Comparison of ENCODE assay signal across 8 mouse cellular contexts in genomic region chr17:56008356-56009087, GRCm38 (mm10). TPM values are rescaled to one million over a fixed set of nuclear protein-coding genes. Genes with fewer than 3 reads are reported as not detected.
DNase-seq lines count a peak whose midpoint lies in the region; ATAC-seq and TF ChIP-seq lines count a peak whose summit lies in the region.

No protein-coding gene starts in this region.

- no peaks in the 10 kb centered on the region for H3K9me3 ChIP-seq in embryonic facial prominence, embryonic 15.5 days (replicated peaks)
- no peaks in the 10 kb centered on the region for H3K9me3 ChIP-seq in limb, embryonic 14.5 days (ENCODE audit: control insufficient read depth, low read length)
- no peaks in the 10 kb centered on the region for H3K9me3 ChIP-seq in midbrain, postnatal 0 days (ENCODE audit: low read length)

- peaks cover 21% of the 10 kb centered on the region for H3K36me3 ChIP-seq in embryonic facial prominence, embryonic 15.5 days
- peaks cover 20% of the 10 kb centered on the region for H3K36me3 ChIP-seq in limb, embryonic 14.5 days (ENCODE audit: control insufficient read depth, insufficient read depth, low read length)
- H3K36me3 ChIP-seq in midbrain, postnatal 0 days (ENCODE audit: insufficient read depth, low read length) = 0 out of 2 replicates have a peak, but pooled peaks cover 14% of the 10 kb centered on the region

- peak overlapping the region; percentile 99 for H3K4me2 ChIP-seq in embryonic facial prominence, embryonic 15.5 days (replicated peaks)
- peak overlapping the region; percentile 100 for H3K4me2 ChIP-seq in limb, embryonic 14.5 days (replicated peaks; ENCODE audit: low read depth, low read length, severe bottlenecking)
- peak overlapping the region; percentile 96 for H3K4me2 ChIP-seq in midbrain, postnatal 0 days (ENCODE audit: low read depth, low read length, poor library complexity, severe bottlenecking)

- H3K4me3 ChIP-seq in bone marrow, adult 2 months (replicated peaks; ENCODE audit: control insufficient read depth, low read depth, low read length) = peak overlapping the region; percentile 69
- peak overlapping the region; percentile 67 for H3K4me3 ChIP-seq in embryonic facial prominence, embryonic 15.5 days (replicated peaks)
- peak overlapping the region; percentile 82 for H3K4me3 ChIP-seq in limb, embryonic 14.5 days (replicated peaks; ENCODE audit: low read length)
- peak overlapping the region; percentile 66 for H3K4me3 ChIP-seq in midbrain, postnatal 0 days (ENCODE audit: low read depth, low read length)

- peak; percentile 97 for DNase-seq in 416B (ENCODE audit: low read depth)
- DNase-seq in heart, adult 8-10 months (ENCODE audit: low spot score) = peak; percentile 96
- peak; percentile 95 for DNase-seq in kidney, adult 9 months
- DNase-seq in limb, embryonic 14.5 days (ENCODE audit: low spot score) = peak; percentile 99
- peak; percentile 99 for DNase-seq in midbrain, postnatal 0 days (ENCODE audit: low spot score)
- DNase-seq in spleen, postnatal 14 days (ENCODE audit: low spot score in 2 of 2) = peak; percentile 76 to 77

- H3K27ac ChIP-seq in bone marrow, adult 2 months (ENCODE audit: control insufficient read depth, insufficient read depth, low read depth, low read length, poor library complexity) = peak overlapping the region; percentile 59; the same call in 1 of the 2 replicates
- H3K27ac ChIP-seq in embryonic facial prominence, embryonic 15.5 days (replicated peaks) = peak overlapping the region; percentile 90
- peak overlapping the region; percentile 85 for H3K27ac ChIP-seq in limb, embryonic 14.5 days (replicated peaks; ENCODE audit: low read depth, low read length)
- peak overlapping the region; percentile 88 for H3K27ac ChIP-seq in midbrain, postnatal 0 days (ENCODE audit: low read depth, low read length)

- H3K4me1 ChIP-seq in bone marrow, adult 2 months (ENCODE audit: control insufficient read depth, insufficient read depth, low read length) = peaks cover 3% of the 10 kb centered on the region; the same call in 1 of the 2 replicates
- peaks cover 31% of the 10 kb centered on the region for H3K4me1 ChIP-seq in embryonic facial prominence, embryonic 15.5 days
- H3K4me1 ChIP-seq in limb, embryonic 14.5 days (ENCODE audit: control insufficient read depth, insufficient read depth, low read length) = peaks cover 14% of the 10 kb centered on the region
- H3K4me1 ChIP-seq in midbrain, postnatal 0 days (ENCODE audit: insufficient read depth, low read length) = peaks cover 11% of the 10 kb centered on the region

- no peaks in the 10 kb centered on the region for H3K27me3 ChIP-seq in embryonic facial prominence, embryonic 15.5 days
- no peaks in the 10 kb centered on the region for H3K27me3 ChIP-seq in limb, embryonic 14.5 days (ENCODE audit: control insufficient read depth, insufficient read depth, low read length)
- no peaks in the 10 kb centered on the region for H3K27me3 ChIP-seq in midbrain, postnatal 0 days (ENCODE audit: insufficient read depth, low read length)

- no peak for TF ChIP-seq POLR2A in bone marrow, adult 2 months (IDR thresholded peaks at IDR 0.05; ENCODE audit: borderline replicate concordance, control insufficient read depth, low read depth, low read length)
- TF ChIP-seq POLR2A in limb, embryonic 14.5 days (IDR thresholded peaks at IDR 0.05; ENCODE audit: borderline replicate concordance, extremely low read depth, insufficient read depth, insufficient read length) = no peak

- ATAC-seq in embryonic facial prominence, embryonic 15.5 days (ENCODE audit: insufficient number of reproducible peaks, low FRiP score, low TSS enrichment, low read depth) = peak; percentile 93
- ATAC-seq in limb, embryonic 14.5 days (ENCODE audit: low FRiP score, low read depth) = peak; percentile 94
- ATAC-seq in midbrain, postnatal 0 days (ENCODE audit: low FRiP score) = peak; percentile 93

- no peak for TF ChIP-seq CTCF in bone marrow, adult 2 months (IDR thresholded peaks at IDR 0.05; ENCODE audit: control insufficient read depth, insufficient read depth, low read length)
- TF ChIP-seq CTCF in midbrain, postnatal 0 days (IDR thresholded peaks at IDR 0.05) = no peak

- WGBS in bone marrow, adult 2 months = under 1% methylated on average over 21 of the region's 21 CpGs
- WGBS in embryonic facial prominence, embryonic 15.5 days = under 1% methylated on average over 21 of the region's 21 CpGs
- 2% methylated on average over 21 of the region's 21 CpGs for WGBS in limb, embryonic 14.5 days
- 0% methylated on average over 21 of the region's 21 CpGs for WGBS in midbrain, postnatal 0 days

- peak overlapping the region; percentile 31; the same call in 1 of the 2 replicates for H3K9ac ChIP-seq in embryonic facial prominence, embryonic 15.5 days
- H3K9ac ChIP-seq in limb, embryonic 14.5 days (ENCODE audit: low read depth, low read length, severe bottlenecking) = peak overlapping the region; percentile 72
- peak overlapping the region; percentile 72 for H3K9ac ChIP-seq in midbrain, postnatal 0 days (replicated peaks; ENCODE audit: low read length, poor library complexity, severe bottlenecking)

RNA-seq across cellular contexts. Expression of gene Mpnd, which starts 3.0 kb away (rescaled TPM):
- 13.1 and 47.7 TPM in 2 replicates for polyA plus RNA-seq in bone marrow, adult 2 months (2011; ENCODE audit: insufficient read depth, insufficient read length, low replicate concordance, missing spikeins)
- polyA plus RNA-seq in embryonic facial prominence, embryonic 15.5 days (2015; fragmentation: Nextera tagmentation; extraction: Ambion mirVana) = 91.3 and 97.2 TPM in 2 replicates
- 10 to 100 TPM; 78.9 to 90.4 (median 87.1) TPM for total RNA-seq in heart, adult 8-10 months (2022)
- polyA plus RNA-seq in limb, embryonic 14.5 days (2012; rRNA removed) = 118 and 148 TPM in 2 replicates
- 101 and 114 TPM in 2 replicates for polyA plus RNA-seq in limb, embryonic 14.5 days (2014; fragmentation: Nextera tagmentation; extraction: Ambion mirVana)
- total RNA-seq in midbrain, postnatal 0 days (2014; rRNA removed) = 145 and 293 TPM in 2 replicates
- polyA plus RNA-seq in midbrain, postnatal 0 days (2015; fragmentation: Nextera tagmentation; extraction: Ambion mirVana) = 91.6 and 99.2 TPM in 2 replicates

RNA-seq across cellular contexts. Expression of gene Stap2, which starts 3.1 kb away (rescaled TPM):
- polyA plus RNA-seq in bone marrow, adult 2 months (2011; ENCODE audit: insufficient read depth, insufficient read length, low replicate concordance, missing spikeins) = 3.9 and 10.6 TPM in 2 replicates
- 23.6 and 24.5 TPM in 2 replicates for polyA plus RNA-seq in embryonic facial prominence, embryonic 15.5 days (2015; fragmentation: Nextera tagmentation; extraction: Ambion mirVana)
- 10 to 100 TPM; 11.8 to 17.5 (median 14.4) TPM for total RNA-seq in heart, adult 8-10 months (2022)
- 14.7 TPM in 2 replicates for polyA plus RNA-seq in limb, embryonic 14.5 days (2012; rRNA removed)
- 14.4 and 18.7 TPM in 2 replicates for polyA plus RNA-seq in limb, embryonic 14.5 days (2014; fragmentation: Nextera tagmentation; extraction: Ambion mirVana)
- 1.8 and 2.4 TPM in 2 replicates for total RNA-seq in midbrain, postnatal 0 days (2014; rRNA removed)
- polyA plus RNA-seq in midbrain, postnatal 0 days (2015; fragmentation: Nextera tagmentation; extraction: Ambion mirVana) = 4.3 TPM in 2 replicates

RNA-seq across cellular contexts. Expression of gene Fsd1, which starts 22.2 kb away (rescaled TPM):
- polyA plus RNA-seq in bone marrow, adult 2 months (2011; ENCODE audit: insufficient read depth, insufficient read length, low replicate concordance, missing spikeins) = not detected in 2 replicates
- polyA plus RNA-seq in embryonic facial prominence, embryonic 15.5 days (2015; fragmentation: Nextera tagmentation; extraction: Ambion mirVana) = 12.5 and 16.8 TPM in 2 replicates
- 1 to 10 TPM in 1 of 4 experiments, under 1 TPM in 1, not detected in 2; 0.52 to 1.6 TPM for total RNA-seq in heart, adult 8-10 months (2022)
- 27.5 and 29.4 TPM in 2 replicates for polyA plus RNA-seq in limb, embryonic 14.5 days (2012; rRNA removed)
- 14.2 and 18.7 TPM in 2 replicates for polyA plus RNA-seq in limb, embryonic 14.5 days (2014; fragmentation: Nextera tagmentation; extraction: Ambion mirVana)
- 122 and 129 TPM in 2 replicates for total RNA-seq in midbrain, postnatal 0 days (2014; rRNA removed)
- 188 and 225 TPM in 2 replicates for polyA plus RNA-seq in midbrain, postnatal 0 days (2015; fragmentation: Nextera tagmentation; extraction: Ambion mirVana)

RNA-seq across cellular contexts. Expression of gene Sh3gl1, which starts 27.9 kb away (rescaled TPM):
- 39.9 and 55.5 TPM in 2 replicates for polyA plus RNA-seq in bone marrow, adult 2 months (2011; ENCODE audit: insufficient read depth, insufficient read length, low replicate concordance, missing spikeins)
- 194 and 201 TPM in 2 replicates for polyA plus RNA-seq in embryonic facial prominence, embryonic 15.5 days (2015; fragmentation: Nextera tagmentation; extraction: Ambion mirVana)
- total RNA-seq in heart, adult 8-10 months (2022) = 10 to 100 TPM; 12.3 to 14.4 (median 13.3) TPM
- polyA plus RNA-seq in limb, embryonic 14.5 days (2012; rRNA removed) = 176 and 194 TPM in 2 replicates
- polyA plus RNA-seq in limb, embryonic 14.5 days (2014; fragmentation: Nextera tagmentation; extraction: Ambion mirVana) = 166 and 178 TPM in 2 replicates
- 64.1 and 71.4 TPM in 2 replicates for total RNA-seq in midbrain, postnatal 0 days (2014; rRNA removed)
- polyA plus RNA-seq in midbrain, postnatal 0 days (2015; fragmentation: Nextera tagmentation; extraction: Ambion mirVana) = 83.2 and 84.8 TPM in 2 replicates

RNA-seq across cellular contexts. Expression of gene Chaf1a, which starts 31.7 kb away (rescaled TPM):
- polyA plus RNA-seq in bone marrow, adult 2 months (2011; ENCODE audit: insufficient read depth, insufficient read length, low replicate concordance, missing spikeins) = 55.8 and 73.6 TPM in 2 replicates
- polyA plus RNA-seq in embryonic facial prominence, embryonic 15.5 days (2015; fragmentation: Nextera tagmentation; extraction: Ambion mirVana) = 21.6 and 23.0 TPM in 2 replicates
- 1 to 10 TPM in 3 of 4 experiments, under 1 TPM in 1; 0.84 to 1.9 (median 1.4) TPM for total RNA-seq in heart, adult 8-10 months (2022)
- 22.8 and 25.1 TPM in 2 replicates for polyA plus RNA-seq in limb, embryonic 14.5 days (2012; rRNA removed)
- 18.4 and 19.3 TPM in 2 replicates for polyA plus RNA-seq in limb, embryonic 14.5 days (2014; fragmentation: Nextera tagmentation; extraction: Ambion mirVana)
- total RNA-seq in midbrain, postnatal 0 days (2014; rRNA removed) = 2.7 and 3.1 TPM in 2 replicates
- polyA plus RNA-seq in midbrain, postnatal 0 days (2015; fragmentation: Nextera tagmentation; extraction: Ambion mirVana) = 2.4 and 2.8 TPM in 2 replicates

Comparison
In these comparisons a context has a peak if more than half of its experiments do, and no peak if none do; other contexts are left out.
1. Peak in every context shown above with its lines: DNase-seq, ATAC-seq, H3K4me3 ChIP-seq and H3K27ac ChIP-seq.